Mouse (Mus musculus): ENCODE results near the gene Sgsm1.

The Sgsm1 gene

DNA sequence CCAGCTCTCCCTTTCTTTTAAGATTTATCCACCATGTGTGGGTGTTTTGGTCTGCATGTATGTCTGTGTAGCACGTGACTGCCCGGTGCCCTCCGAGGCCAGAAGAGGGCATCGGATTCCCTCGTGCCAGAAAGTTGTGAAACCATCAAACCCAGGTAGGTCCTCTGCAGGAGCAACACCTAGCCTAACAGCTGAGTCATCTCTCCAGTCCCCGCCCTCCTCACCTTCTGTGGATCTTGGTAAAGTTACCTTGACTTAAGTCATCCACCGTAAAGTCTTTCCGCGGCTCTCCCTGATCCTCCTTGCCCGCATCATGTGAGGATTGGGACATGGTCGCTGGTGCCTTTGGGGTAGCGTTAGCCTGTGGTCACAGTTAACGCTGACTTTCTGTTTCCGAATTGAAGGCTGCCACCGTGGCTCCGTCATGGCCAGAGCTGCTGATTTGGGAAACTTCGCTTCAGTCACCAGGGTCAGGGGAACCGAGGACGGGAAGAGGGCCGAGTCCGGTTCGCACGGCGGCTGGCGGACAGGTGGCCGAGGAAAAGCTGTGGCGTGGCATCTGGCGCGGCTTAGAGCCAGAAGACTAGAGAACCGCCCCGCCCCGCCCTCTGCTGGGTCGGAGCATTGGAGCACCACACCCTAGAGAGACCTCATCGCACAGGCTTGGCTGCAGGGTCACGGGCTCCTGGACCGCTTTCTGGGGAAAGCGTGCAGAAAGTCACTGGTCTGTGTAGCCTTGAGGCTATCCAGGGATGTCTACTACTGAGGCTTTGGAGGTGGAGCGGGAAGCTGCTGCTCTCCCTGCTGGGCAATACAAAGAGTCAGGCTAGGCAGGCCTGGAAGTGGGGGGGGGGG is 13.4 kb upstream of the Sgsm1 start:
- DNase-seq (ENCODE audit: low spot score in 2 of 2): no peak

DNA sequence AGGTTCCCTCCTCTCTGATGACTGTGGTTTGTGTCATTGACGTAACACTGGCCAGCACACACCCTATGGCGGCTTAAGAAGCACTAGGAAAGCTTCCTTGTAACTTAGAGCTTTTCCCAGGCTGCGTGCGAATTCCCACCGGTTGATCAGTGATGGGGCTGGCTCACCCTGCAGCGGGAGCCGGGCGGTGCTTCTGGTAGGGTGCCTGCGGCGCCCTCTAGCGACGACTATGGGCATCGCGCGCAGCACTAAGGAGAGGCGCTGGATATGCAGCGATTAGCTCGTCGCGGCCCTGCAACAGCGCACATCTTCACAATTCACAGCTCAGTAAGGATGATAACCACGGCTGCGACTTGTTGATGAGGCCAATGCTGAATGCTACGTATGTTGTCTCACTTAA is 3.4 kb upstream of the Sgsm1 start:
- DNase-seq (ENCODE audit: low spot score in 2 of 2): no peak

- DNase-seq (ENCODE audit: low spot score in 2 of 2): no peak
Measured at GRCm38 (mm10) chr5:113309491-113310376, 852 bp downstream of the Sgsm1 start.

- DNase-seq (ENCODE audit: low spot score in 2 of 2): no peak
Measured at GRCm38 (mm10) chr5:113306750-113307477, 3.7 kb downstream of the Sgsm1 start.

DNA sequence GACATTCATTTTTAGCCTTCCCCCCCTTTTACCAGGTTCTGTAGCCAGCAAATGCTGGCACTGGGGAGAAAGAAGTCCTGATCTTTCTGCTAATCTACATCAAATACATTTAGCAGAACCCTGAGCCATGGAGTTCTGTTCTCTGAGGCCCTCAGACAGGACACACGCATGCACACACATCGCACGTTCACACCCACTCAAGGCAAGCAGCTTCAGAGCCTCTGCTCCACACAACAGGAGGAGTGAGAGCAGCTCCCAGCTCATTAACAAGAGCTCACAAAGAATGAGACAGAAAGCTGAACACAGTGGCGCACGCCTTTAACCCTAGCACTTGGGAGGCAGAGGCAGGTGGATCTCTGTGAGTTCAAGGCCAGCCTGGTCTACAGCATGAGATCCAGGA is 6.1 kb downstream of the Sgsm1 start:
- no peak for DNase-seq (ENCODE audit: low spot score in 2 of 2)

- no peak for DNase-seq (ENCODE audit: low spot score in 2 of 2)
Measured at GRCm38 (mm10) chr5:113301841-113302240, 8.7 kb downstream of the Sgsm1 start.

GRCm38 (mm10) chr5:113300148-113300889 is 10.3 kb downstream of the Sgsm1 start:
- DNase-seq (ENCODE audit: low spot score in 2 of 2): no peak

DNA sequence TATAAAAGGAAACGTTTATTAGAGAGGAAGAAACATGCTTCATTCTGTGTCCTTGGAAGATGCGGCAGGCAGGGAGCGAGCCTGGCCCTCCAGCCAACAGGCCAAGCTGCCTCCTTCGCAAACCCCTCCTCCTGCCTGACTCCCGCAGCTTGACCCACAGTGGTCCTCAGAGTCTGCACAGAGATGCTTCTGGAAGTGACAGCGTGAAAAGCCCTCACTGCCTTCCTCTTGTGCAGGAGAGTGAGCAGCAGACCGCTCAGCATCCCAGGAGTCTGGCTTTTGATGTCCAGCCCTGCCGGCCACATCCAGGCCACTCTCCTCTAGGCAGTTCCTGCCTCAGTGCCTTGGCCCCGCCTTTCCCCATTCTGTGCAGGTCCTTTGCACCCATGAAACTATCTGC is 11.2 kb downstream of the Sgsm1 start:
- DNase-seq (ENCODE audit: low spot score in 2 of 2): no peak

GRCm38 (mm10) chr5:113298826-113299225 is 11.8 kb downstream of the Sgsm1 start:
- DNase-seq (ENCODE audit: low spot score in 2 of 2): no peak

GRCm38 (mm10) chr5:113298040-113298439 is 12.5 kb downstream of the Sgsm1 start:
- DNase-seq (ENCODE audit: low spot score in 2 of 2): no peak

DNA sequence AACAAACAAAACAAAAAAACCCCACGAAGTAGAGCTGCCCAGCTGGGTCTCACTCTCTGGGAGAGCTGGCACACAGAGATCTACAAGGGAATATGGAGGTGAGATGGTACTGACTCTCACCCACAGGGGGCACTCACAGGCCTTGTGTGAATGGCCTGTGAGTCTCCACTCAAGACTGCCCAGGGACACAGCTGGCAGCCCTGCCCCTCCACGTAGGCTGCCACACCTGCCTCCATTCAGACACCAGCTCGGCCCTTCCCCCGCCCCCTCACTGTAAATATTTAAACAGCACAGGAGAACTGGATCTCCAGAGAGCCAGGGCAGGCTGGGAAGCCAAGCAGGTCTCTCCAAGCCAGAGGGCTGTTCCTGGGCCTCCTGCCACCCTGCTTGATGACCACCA is 14.8 kb downstream of the Sgsm1 start:
- no peak for DNase-seq (ENCODE audit: low spot score in 2 of 2)

DNA sequence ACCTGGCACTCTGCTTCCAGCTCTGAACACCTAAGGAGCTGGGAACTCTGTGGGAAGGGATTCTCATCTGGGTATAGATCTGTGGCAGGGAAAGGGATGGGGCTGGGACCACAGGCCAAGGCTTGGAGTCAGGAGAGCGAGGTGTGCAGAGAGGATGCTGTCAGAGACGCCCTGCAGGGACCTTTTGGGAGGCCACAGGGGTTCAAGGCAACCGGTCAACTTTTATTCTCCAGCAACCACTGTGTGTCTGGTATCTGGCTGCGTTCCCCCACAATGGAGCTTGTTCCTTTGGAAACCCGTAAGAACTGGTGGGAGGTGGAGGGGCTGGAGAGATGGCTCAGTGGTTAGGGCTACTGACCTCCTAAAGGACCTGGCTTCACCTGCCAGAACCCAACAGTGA is 16.0 kb downstream of the Sgsm1 start:
- DNase-seq (ENCODE audit: low spot score in 2 of 2): no peak

GRCm38 (mm10) chr5:113293446-113293845 is 17.1 kb downstream of the Sgsm1 start:
- DNase-seq (ENCODE audit: low spot score in 2 of 2): no peak

DNA sequence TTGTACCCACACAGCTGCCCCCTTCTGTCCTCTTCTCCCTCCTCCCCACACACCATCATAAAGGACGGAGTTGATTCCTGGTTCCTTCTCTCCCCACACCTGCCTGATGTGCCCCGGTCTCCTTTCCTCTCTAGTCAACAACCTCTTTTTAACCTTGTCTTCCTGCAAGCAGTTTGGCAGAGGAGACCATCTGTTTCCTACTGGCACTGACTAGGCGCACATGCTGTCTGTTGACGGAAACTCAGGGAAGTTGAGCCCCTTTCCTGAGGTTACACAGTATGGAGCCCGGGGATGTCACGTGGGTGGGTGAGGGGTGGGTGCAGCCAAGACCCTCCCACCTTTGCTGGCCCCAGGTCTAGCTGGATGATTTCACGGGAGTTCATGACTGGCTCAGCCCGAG is 17.8 kb downstream of the Sgsm1 start:
- no peak for DNase-seq (ENCODE audit: low spot score in 2 of 2)

DNA sequence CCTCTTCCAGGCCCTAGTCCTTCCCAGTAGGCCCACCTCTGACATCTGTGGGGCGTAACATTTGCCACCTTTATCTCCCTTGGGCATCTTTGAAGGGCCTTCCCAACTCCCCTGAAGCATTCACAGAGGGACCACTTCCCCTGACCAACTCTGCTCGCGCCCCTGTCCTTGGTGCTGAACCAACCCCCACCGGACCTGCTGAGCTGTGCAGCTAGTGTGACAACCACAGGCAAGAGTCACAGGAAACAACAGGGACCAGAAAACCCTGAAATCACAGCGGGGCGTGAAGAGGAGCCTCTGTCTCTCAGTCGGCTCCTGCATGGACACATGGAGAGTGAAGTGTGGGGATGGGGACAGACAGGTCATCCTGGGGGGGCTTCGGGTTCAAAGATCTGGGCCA is 18.4 kb downstream of the Sgsm1 start:
- DNase-seq (ENCODE audit: low spot score in 2 of 2): no peak

GRCm38 (mm10) chr5:113291125-113291524 is 19.5 kb downstream of the Sgsm1 start:
- DNase-seq (ENCODE audit: low spot score in 2 of 2): no peak

DNA sequence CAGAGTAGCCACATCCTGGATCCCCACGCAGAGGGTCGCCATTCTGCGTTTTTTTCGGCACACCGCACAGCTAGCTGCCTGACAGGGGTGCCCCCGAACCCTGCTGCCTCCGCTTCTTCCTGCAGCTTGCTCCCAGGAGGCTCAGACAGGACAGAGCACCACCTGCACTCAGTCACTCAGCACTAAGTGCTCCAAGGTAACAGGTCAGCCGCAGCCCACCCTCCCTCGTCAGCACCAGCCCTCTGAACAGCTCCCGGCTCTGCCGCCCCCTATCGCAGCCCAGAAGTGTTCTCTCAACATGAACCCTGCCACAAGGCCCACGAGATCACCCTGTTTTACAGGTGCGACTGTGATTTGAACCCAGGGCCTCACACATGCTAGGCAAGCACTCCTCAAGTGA is 20.4 kb downstream of the Sgsm1 start:
- no peak for DNase-seq (ENCODE audit: low spot score in 2 of 2)

DNA sequence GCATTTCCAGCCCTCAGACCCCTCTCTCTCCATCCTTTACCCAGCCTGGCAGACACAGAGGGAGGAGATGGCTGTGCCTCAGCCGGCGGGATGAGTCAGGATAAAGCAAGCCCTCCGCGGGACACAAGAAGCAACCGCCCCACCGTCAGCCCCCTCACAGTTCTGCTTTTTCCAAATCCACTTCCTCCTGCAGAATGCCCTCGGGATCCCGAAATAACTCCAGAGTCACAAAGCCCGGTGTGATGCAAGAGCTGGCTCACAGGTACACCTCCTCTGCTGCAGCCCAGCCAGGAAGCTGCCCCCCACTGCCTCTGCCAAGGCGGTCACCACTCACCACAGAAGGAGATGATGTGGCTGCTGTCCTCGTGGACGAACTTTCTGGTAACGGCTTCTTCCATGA is 22.1 kb downstream of the Sgsm1 start:
- DNase-seq (ENCODE audit: low spot score in 2 of 2): no peak

DNA sequence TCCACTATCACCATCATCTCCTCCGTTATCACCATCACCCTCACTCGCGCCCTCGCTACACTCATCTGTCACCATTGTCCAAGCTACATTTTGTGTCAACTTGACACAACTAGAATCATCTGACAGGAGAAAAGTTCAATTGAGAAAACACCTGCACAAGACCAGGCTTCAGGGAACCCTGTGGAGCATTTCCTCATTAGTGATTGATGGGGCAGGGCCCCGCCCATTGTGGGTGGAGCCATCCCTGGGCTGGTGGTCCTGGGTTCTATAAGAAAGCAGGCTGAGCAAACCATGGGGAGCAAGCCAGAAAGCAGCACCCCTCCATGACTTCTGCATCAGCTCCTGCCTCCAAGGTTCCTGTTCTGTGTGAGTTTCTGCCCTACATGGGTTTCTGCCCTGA is 22.8 kb downstream of the Sgsm1 start:
- DNase-seq (ENCODE audit: low spot score in 2 of 2): no peak

GRCm38 (mm10) chr5:113286591-113287520 is 23.7 kb downstream of the Sgsm1 start:
- DNase-seq (ENCODE audit: low spot score in 2 of 2): peak in 1 of 2 experiments; percentile 12

Data from spleen, postnatal 36 days (tissue).